Mouse (Mus musculus) T-helper 1 cell (primary cell): ENCODE results near the gene Neurl4.

ENCODE experiments used
- in situ Hi-C: fragments of 300-600 bp; cut with MboI, MseI; formaldehyde crosslinking; loops from one replicate; pipeline ENCODE4 v1.15.1; 2025; ENCODE audit warnings: high pct_unique_total_duplicates

Gene Neurl4

DNA sequence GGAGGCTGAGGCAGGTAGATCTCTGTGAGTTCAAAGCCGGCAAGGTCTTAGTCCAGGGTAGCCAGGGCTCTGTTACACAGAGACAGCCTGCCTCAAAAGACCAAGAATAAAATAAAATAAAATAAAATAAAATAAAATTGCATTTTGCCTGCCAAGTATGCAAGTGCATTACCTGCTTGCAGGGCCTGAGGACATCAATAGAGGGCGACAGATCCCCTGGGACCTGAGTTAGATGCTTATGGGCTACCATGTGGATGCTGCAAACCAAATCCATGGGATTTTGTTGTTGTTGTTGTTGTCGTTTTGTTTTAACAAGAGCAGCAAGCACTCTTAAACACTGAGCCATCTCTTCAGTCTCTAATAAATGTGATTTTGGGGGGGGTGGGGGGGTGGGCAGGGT, 31.4 kb downstream of the Neurl4 start:
- in situ Hi-C loops = no loop called here

DNA sequence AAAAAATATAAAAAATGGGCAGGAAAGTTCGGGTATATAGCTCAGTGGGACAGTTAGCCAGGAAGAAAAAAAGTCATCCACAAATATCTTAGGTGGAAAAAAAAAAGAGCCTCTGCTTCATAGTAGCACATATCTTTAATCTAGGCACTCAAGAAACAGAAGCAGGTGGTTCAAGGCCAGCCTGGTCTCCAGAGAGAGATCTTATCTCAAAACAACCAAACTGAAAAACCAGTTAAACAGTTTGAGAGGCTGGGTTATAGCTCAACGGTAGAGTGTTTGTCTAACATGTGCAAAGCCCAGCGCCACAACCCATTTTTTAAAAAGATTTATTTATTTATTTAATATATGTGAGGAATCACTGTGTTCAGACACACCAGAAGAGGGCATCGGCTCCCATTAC, 32.2 kb downstream of the Neurl4 start:
- in situ Hi-C loops = no loop called here

DNA sequence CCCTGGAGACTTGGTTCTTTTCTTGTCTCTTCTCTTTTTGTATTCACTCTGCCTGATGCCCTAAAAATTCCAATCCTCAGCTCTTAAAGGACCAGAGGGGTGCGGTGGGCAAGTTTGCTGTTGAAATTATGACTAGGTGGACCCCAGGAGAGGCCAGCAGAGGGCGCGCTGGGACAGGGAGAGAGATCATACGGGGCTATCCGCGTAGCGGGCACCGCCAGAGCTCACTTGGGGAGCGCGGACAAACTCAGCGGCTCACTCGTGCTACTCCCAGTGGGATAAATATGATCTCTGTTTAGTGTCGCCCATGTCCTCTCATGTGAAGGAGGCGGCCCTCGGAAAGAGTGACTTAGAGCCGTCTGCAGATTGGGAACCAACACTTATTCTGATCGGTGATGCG, 33.3 kb downstream of the Neurl4 start:
- in situ Hi-C loops = no loop called here

DNA sequence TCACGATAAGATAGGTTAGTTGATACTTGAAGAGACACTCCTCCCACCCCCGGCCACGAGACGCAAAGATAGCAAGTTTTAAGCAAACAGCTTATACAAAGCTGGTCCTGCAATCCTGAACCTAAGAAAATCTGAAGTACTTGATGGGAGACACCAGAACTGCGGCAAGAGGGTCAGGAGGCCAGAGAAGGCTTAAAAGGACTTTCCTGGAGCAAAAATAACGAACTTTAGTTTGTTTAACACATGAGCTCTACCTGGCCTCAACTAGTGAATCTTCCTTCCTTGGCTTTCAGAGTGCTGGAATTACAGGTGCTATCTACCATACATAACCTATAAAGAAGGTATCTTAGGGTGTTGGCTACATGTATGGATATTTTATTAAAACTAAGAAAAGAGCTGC, 33.8 kb downstream of the Neurl4 start:
- in situ Hi-C loops = no loop called here

DNA sequence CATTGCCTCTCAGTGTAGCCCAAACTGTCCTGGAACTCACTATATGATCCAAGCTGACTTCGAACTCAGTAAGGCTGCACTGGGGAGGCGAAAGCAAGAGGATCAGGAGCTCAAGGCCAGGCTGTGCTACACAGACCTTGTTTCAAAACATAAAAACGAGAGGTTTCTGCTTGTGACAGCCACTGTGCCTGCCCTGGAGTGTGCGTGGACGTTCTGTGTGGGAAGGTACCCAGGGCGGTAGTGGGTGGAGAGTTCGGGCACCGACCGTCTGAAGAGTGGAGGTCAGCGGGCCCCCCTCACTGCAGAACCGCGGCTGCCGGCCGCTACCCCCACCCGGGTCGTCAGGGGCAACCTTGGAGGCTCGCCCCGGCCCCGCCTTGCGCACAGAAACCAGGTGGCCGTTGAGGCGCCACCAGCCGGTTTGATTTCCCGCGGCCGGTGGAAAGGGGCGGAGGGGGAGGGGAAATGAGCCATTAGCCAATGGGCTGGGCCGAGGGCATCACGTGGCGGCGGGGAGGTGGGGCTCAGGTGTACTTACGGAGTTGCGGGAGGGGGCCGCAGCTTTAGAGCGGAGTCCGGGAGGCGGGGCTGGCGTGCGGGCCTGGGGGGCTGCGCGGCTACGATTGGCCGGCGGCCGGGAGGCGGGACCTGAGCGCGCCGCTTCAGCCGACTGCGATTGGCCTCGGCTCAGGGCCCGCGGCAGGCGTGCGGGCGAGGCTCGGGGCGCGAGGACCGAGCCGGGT, 34.4 kb downstream of the Neurl4 start, which contains the start of gene Ybx2:
Ybx2 (plus strand) TSS at position 660 of the 743 bp plus-strand sequence.
- in situ Hi-C loops = no loop called here

DNA sequence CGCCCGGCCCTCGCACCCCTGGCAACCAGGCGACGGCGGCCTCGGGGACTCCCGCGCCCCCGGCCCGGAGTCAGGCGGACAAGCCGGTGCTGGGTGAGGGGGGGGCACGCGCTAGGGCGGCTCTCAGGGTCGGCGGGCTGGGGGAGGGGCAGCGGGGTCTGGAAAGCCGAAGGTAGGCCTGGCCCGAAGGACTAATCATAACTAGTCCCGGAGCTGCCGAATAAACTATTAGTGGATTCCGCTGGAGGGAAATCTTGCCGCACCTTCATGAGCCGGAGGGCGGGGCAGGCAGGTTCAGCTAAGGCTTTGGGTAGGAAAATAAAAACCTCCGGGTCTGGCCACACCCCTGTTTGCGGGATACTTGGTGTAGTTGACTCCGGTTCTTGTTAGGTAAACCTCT, 35.3 kb downstream of the Neurl4 start:
- in situ Hi-C loops = no loop called here

DNA sequence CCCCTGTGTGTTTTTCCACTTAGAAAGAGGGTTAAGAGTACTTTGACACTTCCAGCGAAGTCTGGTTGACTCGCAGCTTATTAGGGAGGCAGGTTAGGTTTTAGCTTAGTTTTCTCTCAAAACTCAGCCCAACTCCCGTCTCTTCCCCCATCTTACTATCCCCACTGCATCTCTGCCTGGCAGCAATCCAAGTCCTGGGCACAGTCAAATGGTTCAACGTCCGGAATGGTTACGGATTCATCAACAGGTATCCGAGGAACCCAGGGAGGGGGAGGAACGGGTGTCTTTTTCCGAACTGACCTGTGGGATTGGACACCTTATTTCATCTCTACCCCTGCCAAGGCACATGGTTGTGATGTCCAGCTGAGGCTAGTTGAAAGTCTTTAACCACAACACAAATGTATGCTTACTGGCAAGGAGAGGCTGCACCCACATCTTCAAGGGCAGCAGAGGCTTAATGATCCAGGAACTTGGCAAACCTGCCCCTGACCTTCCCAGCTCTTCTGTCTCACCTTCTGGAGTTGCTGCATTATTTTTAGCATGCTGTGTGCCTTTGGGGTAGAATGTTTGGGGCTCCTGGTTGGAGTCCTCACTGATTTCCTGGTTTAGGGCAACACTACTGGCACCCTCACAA, 36.0 kb downstream of the Neurl4 start:
- in situ Hi-C loops = no loop called here

DNA sequence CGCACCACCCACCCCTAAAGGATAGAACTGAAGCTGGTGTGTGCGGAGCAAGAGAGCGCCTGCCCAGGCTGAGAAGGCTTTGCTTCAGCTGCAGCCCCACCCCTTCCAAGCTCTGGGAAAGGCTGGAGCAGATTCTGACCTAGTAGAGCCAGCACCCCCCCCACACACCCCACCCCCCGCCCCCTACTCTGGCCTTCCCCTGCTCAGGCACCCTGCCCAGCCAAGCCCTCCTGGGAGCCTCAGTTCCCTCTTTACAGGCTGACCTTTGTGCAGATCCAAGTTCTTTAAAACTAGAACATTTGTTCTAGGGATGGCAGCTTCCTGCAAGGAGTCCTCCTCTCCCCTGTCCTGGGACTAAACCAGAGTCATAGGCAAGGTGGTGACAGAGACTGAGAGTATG, 36.5 kb downstream of the Neurl4 start:
- in situ Hi-C loops = no loop called here

DNA sequence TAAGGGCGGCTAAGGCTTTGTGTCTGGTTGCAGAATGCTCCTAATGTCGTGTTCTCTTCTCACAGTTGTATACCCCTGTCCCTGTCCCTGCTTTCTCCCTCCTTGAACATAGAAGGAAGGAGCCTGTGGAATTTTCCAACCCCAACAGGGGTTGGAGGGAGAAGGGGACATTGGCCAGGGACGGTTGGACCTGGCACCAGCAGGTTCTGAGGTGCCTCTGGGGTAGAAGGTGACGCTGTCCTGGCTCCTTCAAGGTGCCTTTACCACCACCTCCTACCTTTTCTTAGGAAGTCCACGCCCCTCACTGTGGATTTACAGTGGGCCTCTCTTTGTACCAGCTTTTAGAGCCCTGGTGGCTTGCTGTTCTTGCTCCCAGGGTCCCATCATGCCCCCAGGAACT, 37.0 kb downstream of the Neurl4 start:
- in situ Hi-C loops = no loop called here

DNA sequence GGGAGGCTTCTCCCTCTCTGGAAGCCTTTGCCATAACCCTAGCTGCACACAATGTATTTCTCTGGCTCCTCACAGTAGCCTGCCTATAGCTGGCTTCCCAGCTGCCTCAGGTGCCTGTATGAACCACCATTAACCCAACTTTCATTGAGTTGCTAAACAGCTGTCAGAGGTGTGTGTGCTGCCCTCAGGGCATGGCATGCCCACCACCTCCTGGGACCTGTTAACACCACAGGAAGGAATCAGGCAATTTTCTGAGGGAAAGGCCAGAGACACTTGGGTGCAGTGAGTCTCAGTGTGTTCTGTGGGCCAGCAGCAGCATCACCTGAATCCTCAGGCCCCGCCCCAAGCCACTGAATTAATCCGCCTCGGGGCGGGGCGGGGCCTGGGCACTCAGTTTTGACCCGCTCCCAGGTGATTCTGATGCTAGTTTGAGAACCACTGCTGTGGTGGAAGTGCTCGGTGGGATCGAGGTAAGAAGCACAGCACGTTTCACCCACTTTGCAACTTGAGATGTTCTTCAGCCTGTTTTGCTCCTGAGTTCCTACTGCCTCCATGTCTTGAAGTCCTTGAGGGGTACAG, 37.6 kb downstream of the Neurl4 start:
- in situ Hi-C loops = no loop called here

DNA sequence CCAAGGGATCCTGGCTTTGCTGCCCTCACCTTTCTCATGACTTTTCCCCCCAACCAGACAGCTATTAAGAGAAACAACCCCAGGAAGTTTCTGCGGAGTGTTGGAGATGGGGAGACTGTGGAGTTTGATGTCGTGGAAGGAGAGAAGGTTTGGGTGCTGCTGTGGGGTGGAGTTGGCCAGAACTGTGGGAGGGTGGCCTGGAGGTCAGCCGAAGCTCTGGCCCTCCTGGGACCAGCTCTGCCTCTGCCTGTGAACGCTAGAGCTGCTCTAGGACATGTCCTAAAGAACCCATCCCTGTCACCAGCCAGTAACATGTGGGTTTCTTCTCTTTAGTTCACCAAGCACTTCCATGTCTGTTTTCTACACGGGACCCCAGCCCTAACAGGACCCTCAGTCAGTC, 38.3 kb downstream of the Neurl4 start:
- in situ Hi-C loops = no loop called here

DNA sequence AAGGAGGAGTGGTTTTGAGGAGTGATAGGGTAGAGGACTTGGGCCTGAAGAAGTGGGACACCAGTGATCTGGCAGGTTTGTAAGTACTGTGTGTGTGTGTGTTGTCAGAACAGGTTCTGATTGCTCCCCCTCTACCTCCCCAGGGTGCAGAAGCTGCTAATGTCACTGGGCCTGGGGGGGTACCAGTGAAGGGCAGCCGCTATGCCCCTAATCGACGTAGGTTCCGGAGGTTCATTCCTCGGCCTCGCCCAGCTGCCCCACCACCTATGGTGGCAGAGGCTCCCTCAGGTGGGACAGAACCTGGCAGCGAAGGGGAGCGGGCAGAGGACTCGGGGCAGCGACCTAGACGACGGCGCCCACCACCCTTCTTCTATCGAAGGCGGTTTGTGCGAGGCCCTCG, 38.9 kb downstream of the Neurl4 start:
- in situ Hi-C loops = no loop called here

DNA sequence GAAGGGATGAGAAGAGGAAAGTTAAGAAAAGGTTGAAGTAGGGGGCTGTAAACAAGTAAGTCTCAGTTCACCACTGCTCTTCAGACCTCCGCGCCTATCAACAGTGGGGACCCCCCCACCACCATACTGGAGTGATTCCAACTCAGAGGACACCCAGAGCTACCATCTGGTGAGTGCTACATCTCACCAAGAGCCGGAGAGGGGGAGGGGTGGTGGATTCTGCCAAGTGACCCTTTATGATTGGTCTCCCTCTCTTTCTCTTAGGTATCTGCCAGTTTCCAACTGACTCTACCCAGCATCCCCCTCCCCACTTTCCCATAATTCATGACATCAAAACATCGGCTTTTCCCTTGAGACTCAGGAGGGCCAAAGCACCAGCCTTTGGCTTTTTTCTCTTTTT, 40.1 kb downstream of the Neurl4 start:
- in situ Hi-C loops = no loop called here

DNA sequence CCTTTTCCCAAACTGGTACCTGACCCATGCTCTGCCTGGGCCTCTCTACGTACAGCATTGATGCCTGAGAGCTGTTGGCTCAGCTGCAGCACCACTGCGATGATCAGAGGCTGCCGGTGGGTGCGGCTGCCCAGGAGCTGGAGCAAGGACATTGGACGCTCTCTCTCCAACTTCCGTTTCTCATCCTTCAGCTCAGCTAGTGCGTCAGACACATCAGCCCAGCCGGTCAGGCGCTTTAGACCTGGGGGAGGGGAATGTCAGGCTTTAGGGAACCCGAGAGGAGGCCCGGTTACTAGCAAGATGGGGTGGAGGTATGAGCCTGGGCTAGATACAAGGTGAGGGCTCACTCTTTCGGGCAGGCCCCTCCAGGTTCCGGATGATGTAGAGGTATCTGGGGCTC, 44.3 kb downstream of the Neurl4 start:
- in situ Hi-C loops = no loop called here

DNA sequence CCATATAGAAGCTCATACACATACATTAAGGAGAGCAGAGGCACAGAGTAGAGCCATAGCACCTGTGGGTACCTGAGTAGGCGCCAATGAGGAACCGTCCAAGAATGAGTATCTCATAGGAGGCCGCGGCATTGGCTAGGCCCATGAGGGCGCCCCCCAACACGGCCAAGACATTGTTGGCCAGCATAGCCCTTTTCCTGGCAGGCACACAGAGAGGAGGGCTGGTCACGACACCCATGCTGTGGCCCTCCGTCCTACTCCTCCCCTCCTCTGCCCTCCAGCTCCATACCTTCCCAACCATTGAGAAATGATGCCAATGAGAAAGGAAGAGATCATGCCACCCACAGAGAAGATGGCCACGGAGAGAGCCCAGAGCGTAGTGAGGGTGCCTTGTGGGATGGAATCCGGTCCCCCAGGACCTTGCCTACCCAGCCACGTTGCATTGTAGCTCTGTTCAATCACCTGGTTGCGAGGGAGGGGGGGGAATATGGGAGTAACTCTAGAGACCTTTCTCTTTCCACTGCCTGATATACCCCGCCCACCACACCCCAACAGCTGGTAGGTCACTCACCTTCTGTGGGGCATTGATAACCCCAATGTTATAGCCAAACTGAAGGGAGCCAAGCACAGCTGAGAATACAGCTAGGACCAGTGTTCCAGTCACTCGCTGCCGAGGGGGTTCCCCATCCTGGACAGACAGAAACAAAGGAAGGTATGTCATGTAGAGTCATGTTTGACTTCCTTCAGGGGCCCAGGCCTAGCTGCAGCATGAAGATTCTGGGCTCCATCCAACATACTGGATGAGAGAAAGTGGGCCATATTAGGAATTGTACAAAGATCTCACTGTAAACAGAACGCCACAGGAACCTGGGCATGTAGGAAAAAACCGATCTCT, 45.4 kb downstream of the Neurl4 start:
- in situ Hi-C loops = no loop called here

DNA sequence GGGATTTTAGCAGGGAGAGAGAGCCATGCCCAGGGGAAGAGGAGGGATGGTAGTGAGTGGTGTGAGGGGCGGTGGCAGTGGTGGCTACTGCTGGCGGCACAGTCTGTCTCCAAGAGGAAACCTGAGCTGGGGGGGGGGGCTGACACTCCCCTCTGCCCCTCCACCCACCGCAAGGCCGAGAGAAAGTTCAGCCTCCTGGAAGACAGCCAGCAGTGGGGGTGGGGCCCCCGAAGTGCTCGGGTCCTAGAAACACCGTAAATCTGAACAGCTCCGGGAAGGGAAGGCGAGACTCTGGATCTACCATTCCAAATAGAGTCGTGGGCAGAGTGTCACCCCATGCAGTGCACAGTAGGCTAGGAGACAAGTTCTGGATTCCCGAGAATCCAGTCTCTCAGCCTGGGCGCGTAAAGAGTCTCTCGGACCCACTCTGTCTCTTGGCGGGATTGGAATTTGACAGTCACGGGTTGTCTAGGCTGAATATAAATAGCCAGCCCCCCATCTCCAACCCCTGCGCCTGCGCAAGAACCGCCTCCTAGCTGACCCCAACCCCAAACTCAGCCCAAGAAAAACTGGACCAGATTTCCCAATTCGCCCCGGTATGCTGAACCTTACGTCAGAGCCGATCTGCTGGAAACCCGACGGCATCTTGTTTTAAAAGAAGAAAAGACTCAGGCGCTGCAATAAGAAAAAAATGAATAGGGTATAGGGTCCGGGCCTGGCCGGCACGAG, 46.6 kb downstream of the Neurl4 start:
- in situ Hi-C loops = no loop called here

DNA sequence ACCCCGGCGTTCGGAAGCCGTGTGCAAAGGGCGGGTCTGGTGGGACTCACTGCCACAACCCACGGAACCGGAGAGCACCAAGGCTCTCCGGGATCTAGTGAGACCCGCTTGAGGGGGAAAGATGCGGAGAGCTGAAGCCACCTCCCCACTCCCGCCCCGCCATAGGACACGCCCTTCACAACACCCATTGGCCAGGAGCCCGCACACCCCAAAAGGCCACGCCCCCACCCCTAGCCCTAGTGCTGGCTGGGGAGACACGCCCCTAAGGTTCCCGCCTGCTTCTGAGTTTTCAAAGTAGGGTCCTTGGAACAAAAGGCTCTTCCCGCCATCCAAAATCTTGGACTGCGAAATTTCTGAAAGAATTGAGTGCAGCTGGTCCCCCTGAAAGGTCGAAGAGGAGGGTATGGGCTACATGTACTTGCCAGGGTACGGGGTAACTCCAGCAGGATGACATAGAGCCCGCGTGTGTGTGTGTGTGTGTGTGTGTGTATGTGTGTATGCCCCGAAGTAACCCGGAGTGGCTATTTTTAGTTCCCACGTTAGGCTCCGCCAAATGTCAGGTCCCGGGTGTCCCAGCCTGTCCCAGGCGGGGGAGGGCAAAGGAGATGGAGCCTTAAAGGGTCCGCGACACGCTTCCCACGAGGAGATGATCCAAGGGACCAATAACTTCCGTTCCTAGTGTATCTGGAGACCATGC, 47.3 kb downstream of the Neurl4 start, which contains the start of gene Slc2a4:
Slc2a4 (minus strand) TSS at position 123 of the 697 bp plus-strand sequence.
- in situ Hi-C loops = no loop called here

DNA sequence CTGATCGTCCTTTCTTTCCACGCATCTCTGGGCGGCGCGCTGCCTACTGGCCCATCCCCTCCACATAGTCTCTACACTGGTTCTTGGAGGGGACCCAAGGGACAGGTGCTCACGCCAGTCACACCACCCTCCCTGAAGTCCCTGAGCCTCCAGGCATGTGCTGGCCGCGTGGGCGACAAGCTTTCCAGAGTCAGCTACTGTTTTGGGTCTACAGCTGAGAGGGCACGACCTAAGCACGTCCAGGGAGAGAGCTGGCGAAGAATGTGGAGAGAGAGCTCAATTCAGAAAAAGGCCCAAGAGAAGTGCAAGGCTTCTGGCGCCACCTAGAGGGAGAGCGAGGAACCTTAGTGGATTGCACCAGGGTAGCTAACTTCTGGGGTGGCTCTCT, 47.9 kb downstream of the Neurl4 start:
- in situ Hi-C loops = no loop called here

DNA sequence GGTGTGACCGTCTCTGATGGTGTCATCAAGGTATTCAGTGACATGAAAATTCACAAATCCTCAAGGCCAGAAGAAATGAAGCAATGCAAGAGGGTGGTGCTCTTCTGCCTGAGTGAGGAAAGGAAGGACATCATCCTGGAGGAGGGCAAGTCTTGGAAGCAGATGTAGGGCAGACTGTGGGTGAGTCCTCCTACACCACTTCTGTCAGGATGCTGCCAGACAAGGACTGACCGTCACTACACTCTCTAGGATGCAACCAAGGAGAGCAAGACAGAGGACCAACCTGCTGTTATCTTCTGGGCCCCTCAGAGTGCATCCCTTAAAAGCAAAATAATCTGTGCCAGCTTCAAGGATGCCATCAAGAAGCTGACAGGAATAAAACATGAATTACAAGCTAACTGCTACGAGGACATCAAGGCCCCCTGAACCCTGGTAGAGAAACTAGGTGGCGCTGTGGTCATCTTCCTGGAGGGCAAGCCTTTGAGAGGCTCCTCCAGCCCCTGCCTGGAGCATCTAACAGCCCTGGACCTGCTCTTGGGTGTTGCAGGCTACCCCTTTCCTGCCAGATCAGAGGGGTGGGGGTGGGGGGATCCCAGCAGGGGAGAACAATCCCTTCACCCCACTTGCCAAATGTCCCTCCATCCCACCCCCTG, 50.1 kb downstream of the Neurl4 start:
- in situ Hi-C loops = no loop called here

DNA sequence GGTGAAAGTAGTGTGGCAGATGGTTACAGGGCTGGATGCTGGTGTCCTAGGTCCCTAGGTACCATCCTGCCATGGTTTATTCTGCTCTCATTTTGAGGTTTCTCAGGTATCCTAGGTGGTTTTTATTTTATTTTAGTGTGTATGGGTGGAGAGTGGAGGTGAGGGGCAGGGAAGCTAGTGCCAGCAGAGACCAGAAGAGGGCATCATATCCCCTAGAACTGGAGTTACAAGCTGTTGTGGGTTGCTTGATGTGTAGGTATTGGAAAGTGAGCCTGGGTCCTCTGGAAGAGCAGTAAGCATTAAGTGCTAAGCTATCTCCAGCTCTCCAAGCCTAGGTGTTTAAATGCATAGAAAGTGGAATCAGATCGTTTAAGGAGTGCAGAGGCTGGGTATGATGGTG, 51.4 kb downstream of the Neurl4 start:
- in situ Hi-C loops = no loop called here
